Mouse (Mus musculus): ENCODE data around the gene Trabd2b.

Trabd2b gene

GRCm38 (mm10) chr4:114547658-114548448 lies 141.3 kb downstream of the Trabd2b start:
- DNase-seq = no peak

- DNase-seq = no peak
These were observed 143.0 kb downstream of the Trabd2b start for GRCm38 (mm10) chr4:114549487-114549886.

DNA sequence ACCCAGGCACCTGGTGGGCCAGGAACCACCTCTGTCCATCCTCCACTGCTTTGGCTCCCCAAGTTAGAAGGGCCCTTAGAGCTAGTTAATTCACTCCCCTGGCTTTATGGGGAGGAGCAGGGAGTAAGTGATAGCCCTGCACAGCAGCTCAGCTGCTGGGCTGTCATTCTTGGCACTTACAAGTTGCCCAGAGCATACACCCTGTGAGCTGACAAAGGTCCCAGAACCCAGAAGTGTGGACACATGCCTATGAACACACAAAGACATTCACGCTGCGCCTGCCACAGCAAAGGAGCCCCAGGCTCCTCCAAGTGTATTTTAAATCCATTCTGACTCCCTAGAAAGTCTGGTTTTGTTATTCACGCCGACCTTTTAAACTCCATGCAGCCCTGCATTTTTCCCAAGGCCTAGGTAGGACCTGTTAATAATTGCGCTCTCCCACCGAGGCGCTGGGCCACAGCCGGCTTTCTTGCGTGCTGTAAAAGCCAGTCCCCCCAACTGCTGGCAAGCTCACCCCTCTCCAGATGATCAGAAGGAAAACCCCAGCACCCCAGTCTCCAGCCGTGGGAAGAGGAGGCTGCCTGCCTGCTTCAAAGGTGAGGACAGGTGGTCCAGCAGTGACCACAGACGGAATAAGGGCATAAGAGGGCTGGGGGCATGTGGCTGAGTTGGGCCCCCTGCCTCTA lies 144.1 kb downstream of the Trabd2b start:
- DNase-seq = no peak

GRCm38 (mm10) chr4:114556880-114557279 lies 150.4 kb downstream of the Trabd2b start:
- DNase-seq = no peak

DNA sequence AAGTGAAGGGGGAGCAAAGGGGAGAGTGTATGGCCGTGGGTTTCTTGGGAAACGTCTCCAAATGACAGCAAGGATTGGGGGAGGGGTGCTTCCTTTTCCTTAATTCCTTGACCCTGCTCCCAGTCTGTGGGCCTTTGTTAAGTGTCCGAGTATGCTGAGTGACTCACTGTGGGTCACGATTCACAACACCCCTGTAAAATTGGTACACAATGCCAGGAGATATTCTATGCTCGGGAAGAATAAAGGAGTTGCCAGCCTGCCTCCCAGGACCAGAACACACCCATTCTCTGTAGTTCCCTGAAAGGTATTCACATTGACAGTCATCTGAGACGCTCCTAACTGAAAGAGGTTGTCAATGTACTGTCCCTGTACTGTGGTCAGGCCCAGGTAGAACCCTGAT lies 151.2 kb downstream of the Trabd2b start:
- DNase-seq = no peak

DNA sequence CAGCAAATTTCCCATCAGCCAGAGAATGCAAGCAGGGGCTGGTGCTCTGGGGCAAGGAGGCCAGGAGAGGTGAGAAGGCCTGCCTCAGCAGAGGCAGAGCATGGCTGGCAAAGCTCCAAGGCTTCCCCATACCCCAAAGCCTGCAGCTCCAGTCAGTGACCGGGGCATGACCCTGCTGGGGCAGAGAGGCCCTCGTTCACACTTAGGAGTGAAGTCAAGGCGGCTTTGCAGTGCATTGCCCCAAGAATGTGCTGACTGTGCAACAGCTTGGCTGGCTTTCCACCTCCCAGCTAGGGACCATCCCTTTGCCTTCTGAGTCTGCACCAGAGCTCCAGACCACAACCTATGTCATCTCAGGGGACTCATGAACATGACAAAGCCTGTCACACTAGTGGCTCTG lies 152.0 kb downstream of the Trabd2b start:
- DNase-seq = no peak

DNA sequence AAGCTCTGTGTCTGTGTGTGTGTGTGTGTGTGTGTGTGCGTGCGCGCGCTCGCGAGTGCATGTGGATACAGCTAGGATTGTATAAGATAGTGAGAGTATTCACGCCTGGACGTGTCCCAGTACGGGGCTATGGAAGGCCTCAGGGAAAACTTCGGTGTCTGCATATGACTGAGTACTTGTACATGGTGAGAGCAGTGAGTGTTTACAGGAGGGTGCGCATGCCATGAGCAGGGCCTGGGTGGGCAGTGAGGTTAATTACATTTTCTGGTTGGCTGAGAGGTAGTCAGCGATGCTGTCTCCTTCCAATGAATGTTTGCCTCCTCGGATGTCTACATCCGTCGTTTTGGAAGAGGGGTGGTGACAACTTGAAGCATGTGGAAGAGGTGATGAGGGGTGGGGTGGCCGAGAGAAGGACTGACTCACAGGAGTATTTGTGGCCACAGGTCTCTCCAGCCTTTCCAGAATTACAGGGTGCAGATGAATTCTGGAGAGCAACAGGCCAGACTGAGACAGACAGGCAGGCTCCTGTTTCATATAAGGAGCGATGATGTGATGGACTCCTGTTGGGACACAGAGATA lies 154.2 kb downstream of the Trabd2b start:
- no peak for DNase-seq

DNA sequence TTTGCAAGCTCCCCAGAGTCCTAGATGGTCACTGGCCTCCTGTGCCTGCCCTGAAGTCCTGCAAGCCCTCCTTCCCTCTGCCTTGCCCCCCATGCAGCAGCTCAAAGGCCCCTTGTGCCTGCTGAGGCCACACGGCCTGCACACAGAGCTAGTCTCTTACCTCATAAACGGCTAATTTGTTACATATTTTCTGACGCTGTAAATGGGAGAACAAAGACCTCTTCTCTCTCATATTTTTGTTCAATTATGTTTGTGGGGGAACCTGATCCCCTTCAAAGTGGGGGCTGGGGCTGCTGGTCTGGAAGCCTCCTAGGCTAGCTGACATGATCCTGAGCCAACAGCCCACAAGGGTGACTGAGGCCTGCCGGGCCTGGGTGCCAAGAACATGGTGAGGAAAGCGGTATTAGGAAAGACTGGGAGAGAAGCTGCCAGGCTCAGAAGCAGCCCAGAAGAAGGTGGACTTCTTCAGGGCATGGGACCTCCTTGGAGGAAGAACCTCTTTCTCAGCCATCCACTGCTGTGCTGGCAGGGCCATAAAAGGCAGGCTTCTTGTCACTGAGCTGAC lies 157.7 kb downstream of the Trabd2b start:
- DNase-seq = no peak

DNA sequence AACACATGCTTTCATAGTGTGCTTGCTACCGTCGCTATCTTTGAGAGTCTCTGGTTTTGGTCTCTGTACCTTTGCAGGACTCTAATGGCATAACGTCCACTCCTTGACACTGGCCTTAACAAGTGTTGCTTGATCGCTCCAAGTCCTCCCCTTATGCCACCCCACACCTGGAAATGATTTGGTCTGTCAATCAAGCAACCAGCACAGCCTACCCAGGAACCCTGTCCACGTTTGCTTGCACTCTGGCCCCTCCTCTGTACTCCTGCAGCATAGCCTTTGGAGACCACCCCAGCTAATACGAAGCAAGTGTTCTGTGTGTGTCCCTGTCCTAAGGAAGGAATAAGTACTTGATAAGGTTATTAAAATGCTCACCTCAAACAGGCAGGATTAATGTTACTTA lies 161.1 kb downstream of the Trabd2b start:
- no peak for DNase-seq

DNA sequence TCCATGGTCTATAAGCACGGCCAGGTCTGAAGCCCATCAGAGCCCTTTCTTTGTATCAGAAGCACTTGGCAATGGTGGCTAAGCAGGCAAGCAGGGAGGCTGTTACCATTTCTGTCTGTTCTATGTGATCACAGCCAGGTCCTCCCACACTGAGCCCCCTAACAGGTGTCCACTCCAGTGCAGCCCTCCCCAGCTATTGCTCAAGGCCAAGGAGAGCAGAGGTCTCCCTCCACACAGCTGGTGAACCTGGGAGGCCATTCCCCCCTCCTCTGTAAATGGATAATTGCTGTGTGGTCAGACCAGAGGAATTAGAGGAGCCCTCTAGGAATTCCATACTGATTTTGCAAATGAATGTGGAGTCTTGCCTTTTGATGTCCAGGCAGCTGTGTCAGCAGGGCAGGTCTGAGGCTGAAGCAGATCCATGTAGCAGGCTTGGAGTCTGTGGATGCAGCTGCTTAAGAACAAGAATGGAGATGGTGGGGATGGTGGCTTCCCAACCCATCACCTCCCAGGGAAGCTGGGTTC lies 161.6 kb downstream of the Trabd2b start:
- DNase-seq = no peak

- no peak for DNase-seq
These were observed 171.8 kb downstream of the Trabd2b start for GRCm38 (mm10) chr4:114578153-114578950.

DNA sequence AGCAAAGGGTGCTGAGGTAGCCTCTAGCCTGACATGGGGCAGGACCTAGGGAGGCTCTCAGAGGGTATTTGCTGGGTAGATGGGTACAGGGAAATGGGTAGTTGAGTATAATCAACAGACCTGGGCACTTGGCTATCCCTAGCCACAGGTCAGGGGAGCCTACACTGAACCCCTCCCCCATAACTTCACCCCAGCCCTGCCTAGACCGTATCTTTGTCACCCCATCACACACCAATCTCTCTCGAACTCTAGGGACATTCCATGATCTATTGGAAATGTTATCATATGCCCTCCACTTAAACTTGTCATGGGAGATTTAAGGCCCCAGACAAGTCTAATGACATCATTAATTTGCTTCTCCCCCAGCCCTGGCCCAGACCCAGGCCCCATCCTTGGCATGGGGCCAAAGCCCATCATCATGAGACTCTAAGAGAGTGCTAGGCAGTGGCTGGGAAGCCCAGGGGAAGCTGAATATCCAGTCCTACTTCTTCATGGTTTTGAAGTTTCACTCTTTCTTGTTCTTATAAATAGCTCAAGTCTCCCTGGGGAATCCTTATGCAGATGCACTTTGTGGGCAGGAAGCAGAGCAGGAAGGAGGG lies 177.1 kb downstream of the Trabd2b start:
- DNase-seq = no peak

GRCm38 (mm10) chr4:114584686-114585085 lies 178.2 kb downstream of the Trabd2b start:
- no peak for DNase-seq

- DNase-seq = peak; percentile 6 to 16
These were observed 187.2 kb downstream of the Trabd2b start for GRCm38 (mm10) chr4:114593554-114594215.

DNA sequence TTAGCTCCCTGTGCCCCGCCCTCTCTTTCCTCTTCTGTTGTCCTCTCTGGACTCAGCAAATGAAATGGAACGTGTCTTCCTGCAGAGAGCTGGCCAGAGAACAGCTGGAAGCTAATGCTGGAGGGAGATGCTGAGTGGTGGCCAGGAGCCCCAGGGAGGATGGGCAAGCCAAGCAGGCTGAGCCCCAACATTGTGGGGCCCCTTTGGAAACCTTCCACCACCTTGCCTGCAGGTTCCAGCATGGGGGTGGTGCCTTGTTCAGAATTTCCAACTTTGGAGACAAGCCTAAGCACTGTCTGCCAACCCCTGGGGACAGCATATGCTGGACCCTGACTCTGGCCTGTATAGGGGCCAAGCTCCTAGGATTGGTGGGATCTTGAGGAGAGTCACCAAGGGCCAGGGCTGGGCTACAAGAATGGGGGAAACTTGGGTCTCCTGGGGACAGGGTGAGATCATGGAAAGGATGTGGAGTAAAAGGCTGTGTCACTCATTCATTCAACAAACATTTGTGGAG lies 188.7 kb downstream of the Trabd2b start:
- no peak for DNase-seq

DNA sequence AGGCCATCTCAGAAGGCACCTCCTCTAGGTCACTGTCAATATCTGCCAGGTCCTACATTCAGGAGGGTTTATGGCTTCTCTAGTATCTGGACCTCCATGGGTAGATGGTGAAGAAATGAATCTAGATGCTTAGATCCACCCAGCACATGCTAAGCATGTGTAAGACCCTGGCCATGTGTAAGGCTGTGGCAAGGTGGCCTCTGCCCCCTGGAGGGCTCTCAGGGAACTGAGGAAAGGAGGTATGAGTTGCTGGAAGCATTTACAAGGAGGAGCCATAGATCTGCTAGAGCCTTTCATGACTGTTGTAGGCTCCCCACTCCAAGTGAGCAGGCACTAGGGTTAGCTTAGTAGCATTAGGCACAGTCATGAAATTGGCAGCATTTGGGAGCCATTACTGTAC lies 192.6 kb downstream of the Trabd2b start:
- no peak for DNase-seq

DNA sequence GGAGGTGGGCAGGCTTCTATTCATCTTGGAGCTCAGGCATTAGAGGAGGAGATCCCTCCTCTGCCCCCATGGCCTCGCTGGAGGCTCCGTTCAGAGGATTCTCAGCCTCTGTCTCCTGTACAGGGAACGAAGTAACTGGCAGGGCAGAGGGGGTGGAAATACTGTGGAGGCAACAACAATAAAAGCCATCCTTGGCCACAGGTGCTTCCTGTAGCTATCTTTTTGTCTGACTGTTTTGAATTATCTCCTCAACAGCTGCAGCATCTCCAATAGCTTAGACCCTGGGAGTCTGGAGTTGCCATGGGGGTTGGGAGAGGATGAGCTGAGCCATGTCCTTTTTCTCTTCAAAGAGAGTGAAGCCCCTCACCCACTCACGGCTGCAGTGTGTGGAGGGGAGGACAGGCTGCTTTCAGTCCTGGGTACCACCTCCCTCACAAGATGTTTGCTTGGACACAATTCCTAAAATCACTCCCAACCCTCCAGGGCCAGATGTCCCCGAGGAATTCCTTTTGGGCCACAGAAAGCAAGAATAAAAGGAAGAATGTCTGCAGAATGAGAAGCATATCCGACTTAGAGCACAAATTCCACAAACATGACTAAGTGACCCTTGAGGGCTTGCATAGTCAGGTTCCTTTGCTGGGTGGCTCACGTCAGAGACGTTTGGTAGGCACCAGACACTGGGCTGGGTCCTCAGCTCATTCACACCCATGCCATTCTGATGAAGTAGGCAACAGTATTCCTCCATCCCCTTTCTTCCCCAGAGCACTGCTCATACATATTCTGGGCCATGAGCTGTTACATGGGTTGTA lies 194.9 kb downstream of the Trabd2b start:
- DNase-seq = no peak

GRCm38 (mm10) chr4:114605670-114606069 lies 199.1 kb downstream of the Trabd2b start:
- DNase-seq = no peak

DNA sequence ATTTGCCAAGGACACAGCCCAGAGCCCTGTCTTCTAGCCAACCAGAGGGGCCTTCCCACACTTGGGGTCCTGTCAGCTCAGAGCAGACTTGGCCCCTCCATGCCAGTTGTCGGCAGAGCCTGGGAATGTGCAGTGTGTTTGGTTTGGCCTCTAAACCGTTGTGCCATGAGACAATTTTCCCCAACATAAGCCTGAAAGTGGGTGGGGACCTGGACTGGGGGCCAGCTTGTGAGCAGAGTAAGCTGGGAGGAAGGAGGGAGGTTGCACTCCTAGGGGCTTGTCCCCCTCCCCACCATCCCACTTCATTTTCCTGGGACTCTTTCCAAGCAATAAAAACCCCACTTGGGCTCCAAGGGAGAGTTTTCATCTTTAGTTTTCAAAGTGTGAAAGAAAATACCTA lies 201.3 kb downstream of the Trabd2b start:
- DNase-seq = no peak

GRCm38 (mm10) chr4:114609297-114609696 lies 202.8 kb downstream of the Trabd2b start:
- DNase-seq = no peak
